Mouse (Mus musculus) small intestine, adult 2 months (tissue): ENCODE results near the gene Sox6.
"Not testable (repeated sequence)": the region's sequence is repeated elsewhere in the genome, so short reads cannot be mapped to it uniquely, and the experiment has no call there.

Source experiments
- CTCF ChIP-seq: fragments of 200-500 bp; IDR thresholded peaks from 2 replicates; pipeline ENCODE4 v1.5.1; 2012; ENCODE audit warnings: low read depth, mild to moderate bottlenecking, control low read depth, inconsistent platforms, low read length, moderate library complexity, mixed read lengths; ENCODE audit not compliant: insufficient replicate concordance, insufficient read length; ENCODE audit errors: extremely low read depth
- POLR2A ChIP-seq: fragments of 200-500 bp; IDR thresholded peaks from 2 replicates; pipeline ENCODE4 v1.6.1; 2012; ENCODE audit warnings: low read depth, mild to moderate bottlenecking, control low read depth, inconsistent platforms, low read length, moderate library complexity

DNA sequence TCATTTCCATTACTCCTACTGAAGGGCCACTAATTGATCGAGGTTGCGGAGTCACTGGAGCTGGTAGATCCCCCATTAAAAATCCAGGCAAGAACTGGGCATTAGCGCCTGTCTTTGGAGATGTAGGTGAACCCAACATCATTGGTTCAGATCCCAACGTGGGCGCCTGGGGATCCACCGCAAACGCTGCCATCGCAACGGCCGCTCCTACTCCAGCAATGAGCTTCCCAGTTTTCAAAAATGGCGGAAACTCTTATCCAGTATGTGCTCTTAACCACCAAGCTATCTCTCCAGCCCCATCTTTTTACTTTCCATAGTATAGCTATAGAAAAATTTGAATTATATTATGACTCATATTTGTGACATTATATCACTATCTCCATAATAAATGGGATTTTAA, 45.8 kb upstream of the Sox6 start, which contains the start of gene Gm4353:
- not testable (repeated sequence) for TF ChIP-seq POLR2A, CTCF
